Mouse (Mus musculus): ENCODE measurements around the gene Immp2l. TPM values are rescaled to one million over a fixed set of nuclear protein-coding genes. Genes with fewer than 3 reads are reported as not detected.

The Immp2l gene
- total RNA-seq, 1 experiment = 11.4 TPM

GRCm38 (mm10) chr12:41052897-41053296 is 29.0 kb downstream of the Immp2l start:
- Histone ChIP-seq H3K4me3 (ENCODE audit: insufficient read depth in 1 of 2, low read depth in 1 of 2, low read length in 2 of 2, poor library complexity in 1 of 2, severe bottlenecking in 1 of 2) (no peak overlapping the region), H3K9me3 (ENCODE audit: control insufficient read depth, insufficient read depth, low read depth, low read length) (no peaks in the 10 kb centered on the region), H3K9ac (ENCODE audit: insufficient read depth, low read depth, low read length, poor library complexity, severe bottlenecking) (no peak overlapping the region), H3K36me3 (ENCODE audit: control insufficient read depth, insufficient read depth, low read length, poor library complexity, severe bottlenecking) (peaks cover 2% of the 10 kb centered on the region; the same call in 1 of the 2 replicates), H3K27ac (ENCODE audit: insufficient read depth, low read depth, low read length, poor library complexity, severe bottlenecking) (no peak overlapping the region), H3K4me1 (ENCODE audit: control insufficient read depth in 2 of 2, insufficient read depth in 2 of 2, low read length in 2 of 2, poor library complexity in 1 of 2) (peaks cover 2 to 9% of the 10 kb centered on the region in 2 experiments; a peak in 3 of 4 replicates)
- no peak for TF ChIP-seq ZC3H11A (IDR thresholded peaks at IDR 0.05; ENCODE audit: borderline replicate concordance, low read depth, low read length)
- TF ChIP-seq HCFC1 (IDR thresholded peaks at IDR 0.05; ENCODE audit: borderline replicate concordance, insufficient read depth, low read length) = no peak
- in situ Hi-C loops (cut with MboI; ENCODE audit: low sequenced_read_pairs in 2 of 2, unreplicated experiment in 2 of 2) = no loop called here
- DNase-seq (ENCODE audit: low read depth, low spot score) = peak; percentile 55

- TF ChIP-seq MAFK (IDR thresholded peaks at IDR 0.05; ENCODE audit: insufficient read depth, low read depth, low read length) (no peak), HCFC1 (IDR thresholded peaks at IDR 0.05; ENCODE audit: borderline replicate concordance, insufficient read depth, low read length) (no peak), ZNF384 (IDR thresholded peaks at IDR 0.05; ENCODE audit: low read depth, low read length) (no peak), ZC3H11A (IDR thresholded peaks at IDR 0.05; ENCODE audit: borderline replicate concordance, low read depth, low read length) (no peak), CHD2 (IDR thresholded peaks at IDR 0.05; ENCODE audit: low read depth, low read length) (no peak)
- Histone ChIP-seq H3K36me3 (ENCODE audit: control insufficient read depth, insufficient read depth, low read length, poor library complexity, severe bottlenecking) (no peaks in the 10 kb centered on the region; the same call in 1 of the 2 replicates), H3K4me3 (ENCODE audit: insufficient read depth in 1 of 2, low read depth in 1 of 2, low read length in 2 of 2, poor library complexity in 1 of 2, severe bottlenecking in 1 of 2) (no peak overlapping the region), H3K27ac (ENCODE audit: insufficient read depth, low read depth, low read length, poor library complexity, severe bottlenecking) (no peak overlapping the region), H3K9me3 (ENCODE audit: control insufficient read depth, insufficient read depth, low read depth, low read length) (no peaks in the 10 kb centered on the region), H3K4me1 (ENCODE audit: control insufficient read depth in 2 of 2, insufficient read depth in 2 of 2, low read length in 2 of 2, poor library complexity in 1 of 2) (peaks cover 2 to 9% of the 10 kb centered on the region in 2 experiments; a peak in 3 of 4 replicates), H3K9ac (ENCODE audit: insufficient read depth, low read depth, low read length, poor library complexity, severe bottlenecking) (no peak overlapping the region)
- no peak for DNase-seq (ENCODE audit: low read depth, low spot score)
- in situ Hi-C loops (cut with MboI; ENCODE audit: low sequenced_read_pairs in 2 of 2, unreplicated experiment in 2 of 2) = no loop called here
Observed at GRCm38 (mm10) chr12:41054006-41054791, 30.3 kb downstream of the Immp2l start.

- no peak for TF ChIP-seq HCFC1 (IDR thresholded peaks at IDR 0.05; ENCODE audit: borderline replicate concordance, insufficient read depth, low read length)
- no peak for TF ChIP-seq MAFK (IDR thresholded peaks at IDR 0.05; ENCODE audit: insufficient read depth, low read depth, low read length)
- no peak for TF ChIP-seq ZNF384 (IDR thresholded peaks at IDR 0.05; ENCODE audit: low read depth, low read length)
- TF ChIP-seq ZC3H11A (IDR thresholded peaks at IDR 0.05; ENCODE audit: borderline replicate concordance, low read depth, low read length) = no peak
- no peak for TF ChIP-seq CHD2 (IDR thresholded peaks at IDR 0.05; ENCODE audit: low read depth, low read length)
- peaks cover 2 to 9% of the 10 kb centered on the region in 2 experiments; a peak in 3 of 4 replicates for H3K4me1 ChIP-seq (ENCODE audit: control insufficient read depth in 2 of 2, insufficient read depth in 2 of 2, low read length in 2 of 2, poor library complexity in 1 of 2)
- no peak overlapping the region for H3K4me3 ChIP-seq (ENCODE audit: insufficient read depth in 1 of 2, low read depth in 1 of 2, low read length in 2 of 2, poor library complexity in 1 of 2, severe bottlenecking in 1 of 2)
- H3K9me3 ChIP-seq (ENCODE audit: control insufficient read depth, insufficient read depth, low read depth, low read length) = no peaks in the 10 kb centered on the region
- no peak overlapping the region for H3K27ac ChIP-seq (ENCODE audit: insufficient read depth, low read depth, low read length, poor library complexity, severe bottlenecking)
- no peak for DNase-seq (ENCODE audit: low read depth, low spot score)
- no peaks in the 10 kb centered on the region for H3K36me3 ChIP-seq (ENCODE audit: control insufficient read depth, insufficient read depth, low read length, poor library complexity, severe bottlenecking)
- in situ Hi-C loops (cut with MboI; ENCODE audit: low sequenced_read_pairs in 2 of 2, unreplicated experiment in 2 of 2) = no loop called here
- no peak overlapping the region for H3K9ac ChIP-seq (ENCODE audit: insufficient read depth, low read depth, low read length, poor library complexity, severe bottlenecking)
Observed at GRCm38 (mm10) chr12:41055941-41056340, 32.1 kb downstream of the Immp2l start.

- TF ChIP-seq ZNF384 (IDR thresholded peaks at IDR 0.05; ENCODE audit: low read depth, low read length) = no peak
- no peak for TF ChIP-seq MAFK (IDR thresholded peaks at IDR 0.05; ENCODE audit: insufficient read depth, low read depth, low read length)
- no peak for TF ChIP-seq CHD2 (IDR thresholded peaks at IDR 0.05; ENCODE audit: low read depth, low read length)
- TF ChIP-seq HCFC1 (IDR thresholded peaks at IDR 0.05; ENCODE audit: borderline replicate concordance, insufficient read depth, low read length) = no peak
- no peak for TF ChIP-seq ZC3H11A (IDR thresholded peaks at IDR 0.05; ENCODE audit: borderline replicate concordance, low read depth, low read length)
- in situ Hi-C loops (cut with MboI; ENCODE audit: low sequenced_read_pairs in 2 of 2, unreplicated experiment in 2 of 2) = no loop called here
- H3K27ac ChIP-seq (ENCODE audit: insufficient read depth, low read depth, low read length, poor library complexity, severe bottlenecking) = no peak overlapping the region
- H3K4me3 ChIP-seq (ENCODE audit: insufficient read depth in 1 of 2, low read depth in 1 of 2, low read length in 2 of 2, poor library complexity in 1 of 2, severe bottlenecking in 1 of 2) = no peak overlapping the region
- H3K9me3 ChIP-seq (ENCODE audit: control insufficient read depth, insufficient read depth, low read depth, low read length) = no peaks in the 10 kb centered on the region
- no peaks in the 10 kb centered on the region; a peak in 1 of 4 replicates for H3K4me1 ChIP-seq (ENCODE audit: control insufficient read depth in 2 of 2, insufficient read depth in 2 of 2, low read length in 2 of 2, poor library complexity in 1 of 2)
- H3K36me3 ChIP-seq (ENCODE audit: control insufficient read depth, insufficient read depth, low read length, poor library complexity, severe bottlenecking) = no peaks in the 10 kb centered on the region
- no peak for DNase-seq (ENCODE audit: low read depth, low spot score)
- H3K9ac ChIP-seq (ENCODE audit: insufficient read depth, low read depth, low read length, poor library complexity, severe bottlenecking) = no peak overlapping the region
Observed at GRCm38 (mm10) chr12:41063281-41063680, 39.4 kb downstream of the Immp2l start.

Measured in ES-E14 (cell line).